Mouse (Mus musculus): ENCODE data around the gene Cux1.

Gene Cux1

GRCm38 (mm10) chr5:136198474-136199391, 368.6 kb downstream of the Cux1 start, which contains the start of gene Prkrip1:
Prkrip1 (minus strand) TSS chr5:136198963.
- peak; percentile 96 for DNase-seq (ENCODE audit: low spot score)

All from embryo, embryonic 10 days (tissue).